Mouse (Mus musculus): ENCODE measurements around the gene Tjp2. TPM values are rescaled to one million over a fixed set of nuclear protein-coding genes. Genes with fewer than 3 reads are reported as not detected.
A peak's percentile ranks its signal among the peaks of the same experiment; 100 is the strongest.

Gene Tjp2
- total and polyA plus RNA-seq, 2 experiments from 2014 or later, result 12.5 to 15.7 TPM

DNA sequence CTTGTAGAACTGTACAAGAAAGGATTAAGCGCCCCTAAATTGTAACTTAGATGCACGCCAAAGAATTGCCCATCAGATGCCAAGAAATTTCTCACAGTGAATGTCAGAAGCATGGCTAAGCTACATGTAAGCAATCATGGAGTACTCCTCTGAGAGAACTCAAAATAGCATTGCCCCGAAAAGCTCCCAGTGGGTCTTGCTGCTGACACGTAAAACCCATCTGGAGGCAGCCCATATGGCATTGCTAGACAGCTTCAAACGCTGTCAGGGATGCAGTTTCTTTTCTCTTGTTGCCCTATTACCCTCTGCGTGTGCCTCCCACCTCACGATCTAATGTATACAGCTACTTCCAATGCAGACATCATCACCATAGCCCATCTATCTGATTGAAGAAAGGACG lies 166.0 kb downstream of the Tjp2 start:
- no peak for TF ChIP-seq CTCF (IDR thresholded peaks at IDR 0.05; ENCODE audit: low read depth)
- no peak for TF ChIP-seq EP300 (IDR thresholded peaks at IDR 0.05; ENCODE audit: low read depth)
- WGBS, result 54% methylated on average over 8 of the region's 8 CpGs
- ATAC-seq (ENCODE audit: insufficient read depth, low read depth) (no peak), DNase-seq (ENCODE audit: low spot score) (peak; percentile 40)
- Histone ChIP-seq H3K27me3 (ENCODE audit: control insufficient read depth, insufficient read depth, low read length) (no peaks in the 10 kb centered on the region), H3K4me2 (ENCODE audit: low read depth, low read length) (no peak overlapping the region), H3K4me1 (ENCODE audit: control insufficient read depth, insufficient read depth) (peaks cover 23% of the 10 kb centered on the region), H3K4me3 (ENCODE audit: low read depth, low read length) (no peak overlapping the region), H3K27ac (ENCODE audit: low read depth) (peak overlapping the region; percentile 84), H3K36me3 (replicated peaks; ENCODE audit: control insufficient read depth, insufficient read depth, low read length) (no peaks in the 10 kb centered on the region), H3K9me3 (replicated peaks; ENCODE audit: control insufficient read depth, low read length) (0 out of 2 replicates have a peak, but pooled peaks cover 3% of the 10 kb centered on the region), H3K9ac (replicated peaks; ENCODE audit: low read depth, low read length) (no peak overlapping the region)

DNA sequence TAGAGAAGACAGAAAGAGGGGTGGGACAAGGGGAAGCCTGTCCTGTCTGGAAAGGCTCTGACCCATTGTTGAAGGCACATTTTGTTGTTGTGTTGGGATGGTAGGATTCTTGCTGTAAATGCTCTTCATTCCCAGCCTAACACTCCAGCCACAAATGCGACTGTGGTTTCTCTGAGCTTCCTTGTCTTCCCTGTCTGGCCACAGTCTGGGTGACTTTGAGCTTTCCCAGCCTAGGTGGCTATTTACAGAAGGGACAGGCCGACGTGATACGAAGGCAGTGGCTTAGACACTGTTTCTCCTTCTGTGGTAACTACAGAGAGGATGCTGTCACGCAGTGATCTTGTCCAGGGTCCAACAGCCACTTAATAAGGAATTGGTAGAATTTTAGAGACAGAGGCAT lies 166.8 kb downstream of the Tjp2 start:
- 0 out of 2 replicates have a peak, but pooled peaks have one; percentile 38 for TF ChIP-seq EP300 (IDR thresholded peaks at IDR 0.05; ENCODE audit: low read depth)
- no peak for TF ChIP-seq CTCF (IDR thresholded peaks at IDR 0.05; ENCODE audit: low read depth)
- peak; percentile 79 for DNase-seq (ENCODE audit: low spot score)
- H3K4me1 ChIP-seq (ENCODE audit: control insufficient read depth, insufficient read depth), result peaks cover 26% of the 10 kb centered on the region
- H3K27me3 ChIP-seq (ENCODE audit: control insufficient read depth, insufficient read depth, low read length), result no peaks in the 10 kb centered on the region
- 22% methylated on average over 5 of the region's 5 CpGs for WGBS
- H3K36me3 ChIP-seq (replicated peaks; ENCODE audit: control insufficient read depth, insufficient read depth, low read length), result no peaks in the 10 kb centered on the region
- no peak overlapping the region for H3K4me3 ChIP-seq (ENCODE audit: low read depth, low read length)
- ATAC-seq (ENCODE audit: insufficient read depth, low read depth), result peak; percentile 62
- H3K4me2 ChIP-seq (ENCODE audit: low read depth, low read length), result no peak overlapping the region
- H3K27ac ChIP-seq (ENCODE audit: low read depth), result peak overlapping the region; percentile 84
- H3K9ac ChIP-seq (replicated peaks; ENCODE audit: low read depth, low read length), result no peak overlapping the region
- H3K9me3 ChIP-seq (replicated peaks; ENCODE audit: control insufficient read depth, low read length), result 0 out of 2 replicates have a peak, but pooled peaks cover 3% of the 10 kb centered on the region

DNA sequence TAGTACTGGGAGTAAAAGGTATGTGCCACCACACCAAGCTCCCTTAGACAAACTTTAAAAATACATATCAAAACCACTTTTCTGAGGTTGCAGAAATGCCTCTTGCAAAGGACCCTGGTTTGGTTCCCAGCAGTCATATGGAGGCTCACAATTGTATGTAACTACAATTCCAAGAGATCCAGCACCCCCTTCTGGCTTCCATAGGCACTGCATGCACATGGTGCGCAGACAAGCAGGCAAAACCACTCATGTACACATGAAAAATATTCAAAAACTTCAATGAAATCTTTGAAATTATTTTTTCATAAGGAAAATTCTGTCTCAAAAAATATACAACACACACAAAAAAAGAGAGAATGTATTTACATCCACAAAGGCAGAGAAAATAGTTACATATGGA lies 167.9 kb downstream of the Tjp2 start:
- peaks cover 26% of the 10 kb centered on the region for H3K4me1 ChIP-seq (ENCODE audit: control insufficient read depth, insufficient read depth)
- DNase-seq (ENCODE audit: low spot score) (no peak), ATAC-seq (ENCODE audit: insufficient read depth, low read depth) (no peak)
- H3K27me3 ChIP-seq (ENCODE audit: control insufficient read depth, insufficient read depth, low read length), result no peaks in the 10 kb centered on the region
- WGBS, result 100% methylated on average over 1 of the region's 1 CpGs
- H3K4me2 ChIP-seq (ENCODE audit: low read depth, low read length), result no peak overlapping the region
- no peak overlapping the region; the same call in 1 of the 2 replicates for H3K27ac ChIP-seq (ENCODE audit: low read depth)
- TF ChIP-seq EP300 (IDR thresholded peaks at IDR 0.05; ENCODE audit: low read depth), result no peak
- peak; percentile 7; the same call in 1 of the 2 replicates for TF ChIP-seq CTCF (IDR thresholded peaks at IDR 0.05; ENCODE audit: low read depth)
- H3K9ac ChIP-seq (replicated peaks; ENCODE audit: low read depth, low read length), result no peak overlapping the region
- no peak overlapping the region for H3K4me3 ChIP-seq (ENCODE audit: low read depth, low read length)
- no peaks in the 10 kb centered on the region for H3K36me3 ChIP-seq (replicated peaks; ENCODE audit: control insufficient read depth, insufficient read depth, low read length)
- 0 out of 2 replicates have a peak, but pooled peaks cover 3% of the 10 kb centered on the region for H3K9me3 ChIP-seq (replicated peaks; ENCODE audit: control insufficient read depth, low read length)

DNA sequence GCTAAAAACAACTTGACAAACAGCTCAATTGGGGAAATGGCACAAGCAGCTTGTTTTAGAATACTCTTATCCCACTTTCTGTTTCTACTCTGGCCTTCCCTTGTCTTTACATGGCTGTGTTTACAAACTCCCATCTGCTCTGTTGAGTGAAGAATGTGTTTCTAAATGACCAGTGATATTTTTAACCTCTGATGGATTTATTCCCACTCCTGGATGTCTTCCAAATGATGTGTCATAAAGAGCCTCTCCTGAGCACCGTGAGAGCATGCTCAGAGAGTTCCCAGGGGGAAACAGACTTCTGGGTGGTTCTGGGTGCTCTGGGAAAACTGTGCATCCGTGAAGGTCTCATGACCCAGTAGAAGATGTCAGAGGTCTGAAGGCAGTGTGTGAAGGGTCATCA lies 169.9 kb downstream of the Tjp2 start:
- peaks cover 35% of the 10 kb centered on the region for H3K4me1 ChIP-seq (ENCODE audit: control insufficient read depth, insufficient read depth)
- 0 out of 2 replicates have a peak, but pooled peaks cover 3% of the 10 kb centered on the region for H3K9me3 ChIP-seq (replicated peaks; ENCODE audit: control insufficient read depth, low read length)
- 0 out of 2 replicates have a peak overlapping the region, but pooled peaks have one; percentile 13 for H3K4me2 ChIP-seq (ENCODE audit: low read depth, low read length)
- DNase-seq (ENCODE audit: low spot score) (peak; percentile 93), ATAC-seq (ENCODE audit: insufficient read depth, low read depth) (peak; percentile 81)
- no peak overlapping the region for H3K4me3 ChIP-seq (ENCODE audit: low read depth, low read length)
- TF ChIP-seq CTCF (IDR thresholded peaks at IDR 0.05; ENCODE audit: low read depth) (no peak), EP300 (IDR thresholded peaks at IDR 0.05; ENCODE audit: low read depth) (0 out of 2 replicates have a peak, but pooled peaks have one; percentile 43)
- WGBS, result 9% methylated on average over 2 of the region's 2 CpGs
- H3K9ac ChIP-seq (replicated peaks; ENCODE audit: low read depth, low read length), result no peak overlapping the region
- H3K27me3 ChIP-seq (ENCODE audit: control insufficient read depth, insufficient read depth, low read length), result no peaks in the 10 kb centered on the region
- no peaks in the 10 kb centered on the region for H3K36me3 ChIP-seq (replicated peaks; ENCODE audit: control insufficient read depth, insufficient read depth, low read length)
- peak overlapping the region; percentile 94 for H3K27ac ChIP-seq (ENCODE audit: low read depth)

DNA sequence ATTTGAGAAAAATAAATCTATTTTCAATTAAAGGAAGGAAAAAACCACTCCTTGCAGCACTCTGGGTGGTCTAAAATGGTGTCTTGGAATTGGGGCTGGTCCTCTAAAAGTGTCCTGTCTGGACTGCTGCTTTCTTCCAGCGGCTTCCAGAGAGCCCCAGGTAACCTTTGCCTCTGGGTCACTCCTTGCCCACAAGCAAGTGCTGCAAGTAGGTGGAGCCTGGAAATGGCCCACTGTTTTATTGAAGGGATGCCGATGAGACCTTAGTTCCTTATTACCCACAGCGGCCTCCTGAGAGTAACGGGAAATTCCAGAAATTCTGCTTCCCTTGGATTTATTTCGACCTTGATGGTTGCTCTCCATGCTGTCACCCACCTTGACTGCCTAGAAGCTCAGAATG lies 170.6 kb downstream of the Tjp2 start:
- H3K36me3 ChIP-seq (replicated peaks; ENCODE audit: control insufficient read depth, insufficient read depth, low read length), result no peaks in the 10 kb centered on the region
- peak overlapping the region; percentile 94 for H3K27ac ChIP-seq (ENCODE audit: low read depth)
- WGBS, result 52% methylated on average over 5 of the region's 5 CpGs
- H3K9ac ChIP-seq (replicated peaks; ENCODE audit: low read depth, low read length), result 0 out of 2 replicates have a peak overlapping the region, but pooled peaks have one; percentile 6
- no peak overlapping the region for H3K4me3 ChIP-seq (ENCODE audit: low read depth, low read length)
- H3K4me1 ChIP-seq (ENCODE audit: control insufficient read depth, insufficient read depth), result peaks cover 39% of the 10 kb centered on the region
- 0 out of 2 replicates have a peak, but pooled peaks cover 3% of the 10 kb centered on the region for H3K9me3 ChIP-seq (replicated peaks; ENCODE audit: control insufficient read depth, low read length)
- H3K27me3 ChIP-seq (ENCODE audit: control insufficient read depth, insufficient read depth, low read length), result no peaks in the 10 kb centered on the region
- TF ChIP-seq CTCF (IDR thresholded peaks at IDR 0.05; ENCODE audit: low read depth), result no peak
- TF ChIP-seq EP300 (IDR thresholded peaks at IDR 0.05; ENCODE audit: low read depth), result no peak
- ATAC-seq (ENCODE audit: insufficient read depth, low read depth), result peak; percentile 14
- DNase-seq (ENCODE audit: low spot score), result no peak
- H3K4me2 ChIP-seq (ENCODE audit: low read depth, low read length), result 0 out of 2 replicates have a peak overlapping the region, but pooled peaks have one; percentile 5

DNA sequence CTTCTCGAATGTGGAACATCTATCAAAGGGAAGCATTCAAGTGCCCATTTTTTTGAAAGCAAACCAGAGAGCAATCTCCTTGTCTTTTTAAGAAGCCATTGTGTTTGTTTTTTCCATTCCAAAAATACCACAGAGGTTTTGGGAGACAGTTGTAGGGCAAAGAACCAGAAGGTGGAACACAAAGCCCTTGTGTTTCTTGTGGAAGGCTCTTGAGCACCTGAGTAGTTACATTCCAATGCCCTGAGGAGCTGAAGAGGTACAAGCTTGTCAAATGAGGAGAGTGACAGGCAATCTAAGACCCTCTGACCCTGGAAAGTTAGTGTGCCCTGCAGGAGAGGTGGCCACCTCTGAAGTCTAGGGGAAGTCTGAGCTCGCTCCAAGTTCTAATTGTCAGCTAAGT lies 174.3 kb downstream of the Tjp2 start:
- Histone ChIP-seq H3K27me3 (ENCODE audit: control insufficient read depth, insufficient read depth, low read length) (no peaks in the 10 kb centered on the region), H3K4me1 (ENCODE audit: control insufficient read depth, insufficient read depth) (peaks cover 28% of the 10 kb centered on the region), H3K27ac (ENCODE audit: low read depth) (peak overlapping the region; percentile 82), H3K4me3 (ENCODE audit: low read depth, low read length) (no peak overlapping the region), H3K4me2 (ENCODE audit: low read depth, low read length) (no peak overlapping the region), H3K36me3 (replicated peaks; ENCODE audit: control insufficient read depth, insufficient read depth, low read length) (no peaks in the 10 kb centered on the region), H3K9ac (replicated peaks; ENCODE audit: low read depth, low read length) (no peak overlapping the region), H3K9me3 (replicated peaks; ENCODE audit: control insufficient read depth, low read length) (no peaks in the 10 kb centered on the region)
- ATAC-seq (ENCODE audit: insufficient read depth, low read depth) (no peak), DNase-seq (ENCODE audit: low spot score) (no peak)
- 51% methylated on average over 2 of the region's 2 CpGs for whole genome bisulfite sequencing
- TF ChIP-seq CTCF (IDR thresholded peaks at IDR 0.05; ENCODE audit: low read depth) (no peak), EP300 (IDR thresholded peaks at IDR 0.05; ENCODE audit: low read depth) (no peak)

All from heart, postnatal 0 days (tissue).